Mouse (Mus musculus) C2C12 (cell line): ENCODE measurements around the gene Ldb3.

Experiments used
- CEBPB ChIP-seq: IDR thresholded peaks from one replicate; pipeline ENCODE4 v1.6.1; 2011; ENCODE audit warnings: low read depth, mild to moderate bottlenecking, control low read depth, moderate library complexity
- CTCF ChIP-seq: IDR thresholded peaks from one replicate; pipeline ENCODE4 v1.5.1; 2011; ENCODE audit not compliant: control insufficient read depth, insufficient read depth, insufficient read length
- MAX ChIP-seq: IDR thresholded peaks from one replicate; pipeline ENCODE4 v1.6.1; 2011; ENCODE audit warnings: mild to moderate bottlenecking, control low read depth
- MYOD1 ChIP-seq: IDR thresholded peaks from one replicate; pipeline ENCODE4 v1.6.1; 2011; ENCODE audit warnings: low read depth; ENCODE audit not compliant: control insufficient read depth, insufficient read length
- MYOG ChIP-seq: IDR thresholded peaks from one replicate; pipeline ENCODE4 v1.6.1; 2011; ENCODE audit not compliant: control insufficient read depth, insufficient read length; ENCODE audit errors: extremely low read depth
- USF1 ChIP-seq: IDR thresholded peaks from one replicate; pipeline ENCODE4 v1.6.1; 2011; ENCODE audit warnings: low read depth, mild to moderate bottlenecking, control low read depth, moderate library complexity

GRCm38 (mm10) chr14:34558947-34559346, 29.5 kb downstream of the Ldb3 start:
- TF ChIP-seq CTCF: no peak
- no peak for TF ChIP-seq MAX
- no peak for TF ChIP-seq MYOG
- TF ChIP-seq USF1: no peak
- no peak for TF ChIP-seq MYOD1
- TF ChIP-seq CEBPB: no peak
